Mouse (Mus musculus) megakaryocyte-erythroid progenitor cell, adult 5-6 weeks (primary cell): ENCODE data around the gene Jazf1. TPM values are rescaled to one million over a fixed set of nuclear protein-coding genes. Genes with fewer than 3 reads are reported as not detected.
A peak's percentile ranks its signal among the peaks of the same experiment; 100 is the strongest.

Source experiments
- ATAC-seq: replicated peaks from 2 replicates; pipeline ENCODE4 v1.8.0; 2016; ENCODE audit warnings: mild to moderate bottlenecking, inconsistent platforms; ENCODE audit not compliant: severe bottlenecking, poor library complexity, low FRiP score, low TSS enrichment
- total RNA-seq, 2 experiments: library from RNA; stranded (forward) in 1 of 2; stranded (reverse) in 1 of 2; fragments of 200-1000, 215-1000 nt in 1 of 2; fragments of >200 nt in 1 of 2; fragmentation: Nextera tagmentation in 1 of 2; gene quantifications; 2 replicates each; pipeline ENCODE4 v1.2.3; 2014 to 2017

Jazf1 gene
- total RNA-seq, 2 experiments from 2014 or later, result not detected

- no peak for ATAC-seq
Measured at GRCm38 (mm10) chr6:52871306-52871705, 197.1 kb downstream of the Jazf1 start.

- no peak for ATAC-seq
Measured at GRCm38 (mm10) chr6:52869252-52869651, 199.2 kb downstream of the Jazf1 start.

- no peak for ATAC-seq
Measured at GRCm38 (mm10) chr6:52868352-52868751, 200.1 kb downstream of the Jazf1 start.

GRCm38 (mm10) chr6:52861928-52862327, 206.5 kb downstream of the Jazf1 start:
- ATAC-seq, result no peak

- no peak for ATAC-seq
Measured at GRCm38 (mm10) chr6:52861186-52861820, 207.1 kb downstream of the Jazf1 start.

GRCm38 (mm10) chr6:52860713-52861112, 207.7 kb downstream of the Jazf1 start:
- no peak for ATAC-seq

GRCm38 (mm10) chr6:52858911-52859431, 209.5 kb downstream of the Jazf1 start:
- no peak for ATAC-seq

- no peak for ATAC-seq
Measured at GRCm38 (mm10) chr6:52852404-52853107, 215.9 kb downstream of the Jazf1 start.

- ATAC-seq, result no peak
Measured at GRCm38 (mm10) chr6:52851975-52852374, 216.5 kb downstream of the Jazf1 start.

- no peak for ATAC-seq
Measured at GRCm38 (mm10) chr6:52851019-52851418, 217.4 kb downstream of the Jazf1 start.

- ATAC-seq, result no peak
Measured at GRCm38 (mm10) chr6:52848199-52848598, 220.2 kb downstream of the Jazf1 start.

GRCm38 (mm10) chr6:52846314-52846713, 222.1 kb downstream of the Jazf1 start:
- no peak for ATAC-seq

GRCm38 (mm10) chr6:52844741-52845140, 223.7 kb downstream of the Jazf1 start:
- ATAC-seq, result no peak

- ATAC-seq, result no peak
Measured at GRCm38 (mm10) chr6:52843027-52843426, 225.4 kb downstream of the Jazf1 start.

GRCm38 (mm10) chr6:52842598-52842997, 225.8 kb downstream of the Jazf1 start:
- ATAC-seq, result no peak

- ATAC-seq, result peak; percentile 45
Measured at GRCm38 (mm10) chr6:52841611-52842010, 226.8 kb downstream of the Jazf1 start.

- no peak for ATAC-seq
Measured at GRCm38 (mm10) chr6:52840589-52841044, 227.8 kb downstream of the Jazf1 start.

GRCm38 (mm10) chr6:52838691-52839090, 229.7 kb downstream of the Jazf1 start:
- peak; percentile 62; the same call in 1 of the 2 replicates for ATAC-seq

- no peak for ATAC-seq
Measured at GRCm38 (mm10) chr6:52837792-52838191, 230.6 kb downstream of the Jazf1 start.

GRCm38 (mm10) chr6:52836201-52836950, 232.1 kb downstream of the Jazf1 start:
- no peak for ATAC-seq
